In genomic region chr6:115886894-115887293, GRCm38 (mm10) we compare ENCODE assay signal across 12 mouse cellular contexts. TPM values are rescaled to one million over a fixed set of nuclear protein-coding genes. Genes with fewer than 3 reads are reported as not detected.
DNase-seq lines count a peak whose midpoint lies in the region; ATAC-seq lines count a peak whose summit lies in the region.
"Had no signal": no experiment of that assay in that cellular context is flagged by ENCODE, and none has a peak within 500 bp of the region (broad histone marks: within the 10 kb centered on the region; RNA-seq: fewer than 3 reads in every experiment).

No protein-coding gene starts in this region.

- no peaks in the 10 kb centered on the region; the same call in 1 of the 2 replicates for H3K9me3 ChIP-seq in kidney, embryonic 14.5 days (ENCODE audit: control insufficient read depth, low read length)
- H3K9me3 ChIP-seq in intestine, embryonic 14.5 days (ENCODE audit: control insufficient read depth, low read length), result peaks cover 6% of the 10 kb centered on the region; the same call in 1 of the 2 replicates
- H3K9me3 ChIP-seq in stomach, embryonic 15.5 days, result no peaks in the 10 kb centered on the region
- no peaks in the 10 kb centered on the region for H3K9me3 ChIP-seq in midbrain, embryonic 14.5 days (ENCODE audit: control insufficient read depth, low read length)
- no peaks in the 10 kb centered on the region for H3K9me3 ChIP-seq in hindbrain, embryonic 13.5 days
- H3K9me3 ChIP-seq: lung, embryonic 15.5 days had no signal

- H3K36me3 ChIP-seq in kidney, embryonic 14.5 days (ENCODE audit: control insufficient read depth, insufficient read depth, low read length), result peaks cover 39% of the 10 kb centered on the region
- peaks cover 45% of the 10 kb centered on the region for H3K36me3 ChIP-seq in intestine, embryonic 14.5 days (ENCODE audit: control insufficient read depth, insufficient read depth, low read length)
- peaks cover 10% of the 10 kb centered on the region for H3K36me3 ChIP-seq in stomach, embryonic 15.5 days
- peaks cover 40% of the 10 kb centered on the region for H3K36me3 ChIP-seq in midbrain, embryonic 14.5 days (ENCODE audit: control insufficient read depth, insufficient read depth, low read length)
- peaks cover 73% of the 10 kb centered on the region for H3K36me3 ChIP-seq in hindbrain, embryonic 13.5 days

- no peaks in the 10 kb centered on the region for H3K27me3 ChIP-seq in kidney, embryonic 14.5 days (ENCODE audit: control insufficient read depth, insufficient read depth, low read length)
- H3K27me3 ChIP-seq in intestine, embryonic 14.5 days (replicated peaks; ENCODE audit: control insufficient read depth, insufficient read depth, low read length), result no peaks in the 10 kb centered on the region
- no peaks in the 10 kb centered on the region for H3K27me3 ChIP-seq in stomach, embryonic 15.5 days (replicated peaks)
- no peaks in the 10 kb centered on the region for H3K27me3 ChIP-seq in midbrain, embryonic 14.5 days (ENCODE audit: control insufficient read depth, insufficient read depth, low read length)
- no peaks in the 10 kb centered on the region for H3K27me3 ChIP-seq in hindbrain, embryonic 13.5 days
- H3K27me3 ChIP-seq: lung, embryonic 15.5 days had no signal

- no peak overlapping the region for H3K4me2 ChIP-seq in kidney, embryonic 14.5 days (replicated peaks; ENCODE audit: low read depth, low read length)
- no peak overlapping the region for H3K4me2 ChIP-seq in intestine, embryonic 14.5 days (ENCODE audit: low read length)
- H3K4me2 ChIP-seq in stomach, embryonic 15.5 days, result no peak overlapping the region
- H3K4me2 ChIP-seq in midbrain, embryonic 14.5 days (ENCODE audit: low read length), result no peak overlapping the region
- no peak overlapping the region for H3K4me2 ChIP-seq in hindbrain, embryonic 13.5 days
- H3K4me2 ChIP-seq: heart, embryonic 11.5 days; lung, embryonic 15.5 days had no signal

- ATAC-seq in kidney, embryonic 14.5 days (ENCODE audit: low FRiP score, low TSS enrichment), result peak; percentile 33; the same call in 1 of the 2 replicates
- ATAC-seq in intestine, embryonic 14.5 days (replicated peaks; ENCODE audit: low FRiP score, low TSS enrichment, low read depth), result 0 out of 2 replicates have a peak, but pooled peaks have one; percentile 28
- peak; percentile 28; the same call in 1 of the 2 replicates for ATAC-seq in stomach, embryonic 15.5 days (ENCODE audit: insufficient read depth, low FRiP score, low read depth)
- no peak for ATAC-seq in frontal cortex, adult (ENCODE audit: low TSS enrichment)
- no peak for ATAC-seq in midbrain, embryonic 14.5 days (ENCODE audit: low FRiP score, low TSS enrichment)
- ATAC-seq in hindbrain, embryonic 13.5 days (ENCODE audit: low FRiP score), result no peak
- ATAC-seq: forebrain, embryonic 14.5 days had no signal

- 0 out of 2 replicates have a peak, but pooled peaks cover 2% of the 10 kb centered on the region for H3K4me1 ChIP-seq in kidney, embryonic 14.5 days (ENCODE audit: control insufficient read depth, insufficient read depth, low read length)
- peaks cover 15% of the 10 kb centered on the region for H3K4me1 ChIP-seq in intestine, embryonic 14.5 days (replicated peaks; ENCODE audit: control insufficient read depth, insufficient read depth, low read length)
- H3K4me1 ChIP-seq in stomach, embryonic 15.5 days, result peaks cover 17% of the 10 kb centered on the region
- H3K4me1 ChIP-seq in midbrain, embryonic 14.5 days (ENCODE audit: control insufficient read depth, insufficient read depth, low read length), result peaks cover 9% of the 10 kb centered on the region; the same call in 1 of the 2 replicates
- peaks cover 16% of the 10 kb centered on the region for H3K4me1 ChIP-seq in hindbrain, embryonic 13.5 days (replicated peaks)

- no peak overlapping the region for H3K27ac ChIP-seq in kidney, embryonic 14.5 days (ENCODE audit: low read depth, low read length)
- H3K27ac ChIP-seq in intestine, embryonic 14.5 days (ENCODE audit: low read depth), result no peak overlapping the region
- no peak overlapping the region for H3K27ac ChIP-seq in stomach, embryonic 15.5 days
- no peak overlapping the region for H3K27ac ChIP-seq in midbrain, embryonic 14.5 days (replicated peaks; ENCODE audit: low read depth, low read length)
- H3K27ac ChIP-seq in hindbrain, embryonic 13.5 days, result no peak overlapping the region
- H3K27ac ChIP-seq: lung, embryonic 15.5 days had no signal

- DNase-seq in kidney, adult 8-10 months, result no peak
- DNase-seq in ES-CJ7 (ENCODE audit: low read depth, low spot score), result peak; percentile 86
- no peak for DNase-seq in intestine, embryonic 14.5 days (ENCODE audit: low spot score)
- no peak for DNase-seq in midbrain, embryonic 14.5 days
- DNase-seq: kidney, adult 2 months had no signal

- WGBS in kidney, embryonic 14.5 days, result 47% methylated on average over 4 of the region's 4 CpGs
- WGBS in intestine, embryonic 14.5 days, result 64% methylated on average over 4 of the region's 4 CpGs
- WGBS in stomach, embryonic 15.5 days, result 56% methylated on average over 4 of the region's 4 CpGs
- WGBS in midbrain, embryonic 14.5 days, result 80% methylated on average over 4 of the region's 4 CpGs
- WGBS in hindbrain, embryonic 13.5 days, result 79% methylated on average over 4 of the region's 4 CpGs

- no peak overlapping the region for H3K4me3 ChIP-seq in kidney, embryonic 14.5 days (ENCODE audit: low read length)
- no peak overlapping the region for H3K4me3 ChIP-seq in intestine, embryonic 14.5 days (ENCODE audit: low read depth, low read length)
- H3K4me3 ChIP-seq in stomach, embryonic 15.5 days (replicated peaks), result no peak overlapping the region
- H3K4me3 ChIP-seq in midbrain, embryonic 14.5 days (replicated peaks; ENCODE audit: low read depth, low read length), result no peak overlapping the region
- no peak overlapping the region for H3K4me3 ChIP-seq in hindbrain, embryonic 13.5 days
- H3K4me3 ChIP-seq: lung, embryonic 15.5 days had no signal

- H3K9ac ChIP-seq in kidney, embryonic 14.5 days (ENCODE audit: low read depth, low read length), result no peak overlapping the region; the same call in 1 of the 2 replicates
- H3K9ac ChIP-seq in intestine, embryonic 14.5 days (ENCODE audit: low read length), result no peak overlapping the region
- no peak overlapping the region for H3K9ac ChIP-seq in stomach, embryonic 15.5 days
- H3K9ac ChIP-seq in midbrain, embryonic 14.5 days (replicated peaks; ENCODE audit: low read length), result no peak overlapping the region
- H3K9ac ChIP-seq in hindbrain, embryonic 13.5 days, result no peak overlapping the region
- H3K9ac ChIP-seq: lung, embryonic 15.5 days had no signal

RNA-seq across cellular contexts. Expression of gene Ift122, which starts 33.6 kb away (rescaled TPM):
- 19.0 and 33.3 TPM in 2 replicates for polyA plus RNA-seq in kidney, embryonic 14.5 days (2014; fragmentation: Nextera tagmentation; extraction: Ambion mirVana)
- 18.4 and 21.5 TPM in 2 replicates for polyA plus RNA-seq in intestine, embryonic 14.5 days (2014; fragmentation: Nextera tagmentation; extraction: Ambion mirVana)
- polyA plus RNA-seq in stomach, embryonic 15.5 days (2015; fragmentation: Nextera tagmentation; extraction: Ambion mirVana), result 18.8 and 18.9 TPM in 2 replicates
- 19.1 and 28.1 TPM in 2 replicates for polyA plus RNA-seq in midbrain, embryonic 14.5 days (2014; fragmentation: Nextera tagmentation; extraction: Ambion mirVana)
- polyA plus RNA-seq in hindbrain, embryonic 13.5 days (2015; fragmentation: Nextera tagmentation; extraction: Ambion mirVana), result 25.3 and 27.7 TPM in 2 replicates

RNA-seq across cellular contexts. Expression of gene Mbd4, which starts 33.7 kb away (rescaled TPM):
- 14.3 and 20.9 TPM in 2 replicates for polyA plus RNA-seq in kidney, embryonic 14.5 days (2014; fragmentation: Nextera tagmentation; extraction: Ambion mirVana)
- 14.7 and 18.4 TPM in 2 replicates for polyA plus RNA-seq in intestine, embryonic 14.5 days (2014; fragmentation: Nextera tagmentation; extraction: Ambion mirVana)
- polyA plus RNA-seq in stomach, embryonic 15.5 days (2015; fragmentation: Nextera tagmentation; extraction: Ambion mirVana), result 15.4 and 19.4 TPM in 2 replicates
- 5.3 and 10.2 TPM in 2 replicates for polyA plus RNA-seq in midbrain, embryonic 14.5 days (2014; fragmentation: Nextera tagmentation; extraction: Ambion mirVana)
- polyA plus RNA-seq in hindbrain, embryonic 13.5 days (2015; fragmentation: Nextera tagmentation; extraction: Ambion mirVana), result 10.7 and 13.3 TPM in 2 replicates

RNA-seq across cellular contexts. Expression of gene Rho, which starts 44.7 kb away (rescaled TPM):
- polyA plus RNA-seq in kidney, embryonic 14.5 days (2014; fragmentation: Nextera tagmentation; extraction: Ambion mirVana), result 0.06 TPM in 1 of 2 replicates, not detected in the other
- 0.07 TPM in 1 of 2 replicates, not detected in the other for polyA plus RNA-seq in intestine, embryonic 14.5 days (2014; fragmentation: Nextera tagmentation; extraction: Ambion mirVana)
- polyA plus RNA-seq in stomach, embryonic 15.5 days (2015; fragmentation: Nextera tagmentation; extraction: Ambion mirVana), result 0.15 and 0.31 TPM in 2 replicates
- 0.07 and 0.59 TPM in 2 replicates for polyA plus RNA-seq in midbrain, embryonic 14.5 days (2014; fragmentation: Nextera tagmentation; extraction: Ambion mirVana)
- 0.21 and 0.58 TPM in 2 replicates for polyA plus RNA-seq in hindbrain, embryonic 13.5 days (2015; fragmentation: Nextera tagmentation; extraction: Ambion mirVana)

RNA-seq across cellular contexts. Expression of gene Efcab12, which starts 48.7 kb away (rescaled TPM):
- 1.3 and 2.1 TPM in 2 replicates for polyA plus RNA-seq in kidney, embryonic 14.5 days (2014; fragmentation: Nextera tagmentation; extraction: Ambion mirVana)
- 0.67 and 0.69 TPM in 2 replicates for polyA plus RNA-seq in intestine, embryonic 14.5 days (2014; fragmentation: Nextera tagmentation; extraction: Ambion mirVana)
- 0.58 and 0.71 TPM in 2 replicates for polyA plus RNA-seq in stomach, embryonic 15.5 days (2015; fragmentation: Nextera tagmentation; extraction: Ambion mirVana)
- 2.5 and 3.2 TPM in 2 replicates for polyA plus RNA-seq in midbrain, embryonic 14.5 days (2014; fragmentation: Nextera tagmentation; extraction: Ambion mirVana)
- polyA plus RNA-seq in hindbrain, embryonic 13.5 days (2015; fragmentation: Nextera tagmentation; extraction: Ambion mirVana), result 3.0 and 3.4 TPM in 2 replicates

RNA-seq across cellular contexts. Expression of gene H1foo, which starts 57.8 kb away (rescaled TPM):
- polyA plus RNA-seq in kidney, embryonic 14.5 days (2014; fragmentation: Nextera tagmentation; extraction: Ambion mirVana), result not detected in 2 replicates
- not detected in 2 replicates for polyA plus RNA-seq in intestine, embryonic 14.5 days (2014; fragmentation: Nextera tagmentation; extraction: Ambion mirVana)
- polyA plus RNA-seq in stomach, embryonic 15.5 days (2015; fragmentation: Nextera tagmentation; extraction: Ambion mirVana), result not detected in 2 replicates
- polyA plus RNA-seq in midbrain, embryonic 14.5 days (2014; fragmentation: Nextera tagmentation; extraction: Ambion mirVana), result not detected in 2 replicates
- not detected in 2 replicates for polyA plus RNA-seq in hindbrain, embryonic 13.5 days (2015; fragmentation: Nextera tagmentation; extraction: Ambion mirVana)
- polyA plus RNA-seq: forebrain, embryonic 14.5 days; heart, embryonic 11.5 days; kidney, adult 2 months; lung, embryonic 15.5 days had no signal

Comparison
In these comparisons a context has a peak if more than half of its experiments do, and no peak if none do; other contexts are left out.
1. ATAC-seq: peak in kidney, embryonic 14.5 days (single experiment), intestine, embryonic 14.5 days (single experiment) and stomach, embryonic 15.5 days (single experiment); none in frontal cortex, adult (single experiment), midbrain, embryonic 14.5 days (single experiment) and hindbrain, embryonic 13.5 days (single experiment).